Comparison of ENCODE assay signal across 9 mouse cellular contexts in genomic region chr9:74849195-74849978, GRCm38 (mm10). TPM values are rescaled to one million over a fixed set of nuclear protein-coding genes. Genes with fewer than 3 reads are reported as not detected.
DNase-seq lines count a peak whose midpoint lies in the region; ATAC-seq and TF ChIP-seq lines count a peak whose summit lies in the region.
"Had no signal": no experiment of that assay in that cellular context is flagged by ENCODE, and none has a peak within 500 bp of the region (broad histone marks: within the 10 kb centered on the region; RNA-seq: fewer than 3 reads in every experiment).

No protein-coding gene starts in this region.

- no peak overlapping the region for H3K27ac ChIP-seq in kidney, embryonic 15.5 days
- no peak overlapping the region for H3K27ac ChIP-seq in embryonic facial prominence, embryonic 13.5 days
- no peak overlapping the region for H3K27ac ChIP-seq in intestine, postnatal 0 days (ENCODE audit: low read depth, low read length)
- peak overlapping the region; percentile 67 for H3K27ac ChIP-seq in neural tube, embryonic 13.5 days (replicated peaks)

- peak overlapping the region; percentile 74 for H3K4me2 ChIP-seq in kidney, embryonic 15.5 days
- H3K4me2 ChIP-seq in embryonic facial prominence, embryonic 13.5 days: peak overlapping the region; percentile 64
- H3K4me2 ChIP-seq in intestine, postnatal 0 days (replicated peaks; ENCODE audit: low read depth): peak overlapping the region; percentile 72
- peak overlapping the region; percentile 60 for H3K4me2 ChIP-seq in neural tube, embryonic 13.5 days

- no peaks in the 10 kb centered on the region for H3K36me3 ChIP-seq in kidney, embryonic 15.5 days
- no peaks in the 10 kb centered on the region for H3K36me3 ChIP-seq in embryonic facial prominence, embryonic 13.5 days
- H3K36me3 ChIP-seq in intestine, postnatal 0 days (ENCODE audit: control insufficient read depth, insufficient read depth): no peaks in the 10 kb centered on the region
- no peaks in the 10 kb centered on the region for H3K36me3 ChIP-seq in neural tube, embryonic 13.5 days

- H3K4me3 ChIP-seq in kidney, embryonic 15.5 days (replicated peaks): peak overlapping the region; percentile 41
- peak overlapping the region; percentile 41 for H3K4me3 ChIP-seq in embryonic facial prominence, embryonic 13.5 days
- peak overlapping the region; percentile 44 for H3K4me3 ChIP-seq in intestine, postnatal 0 days (ENCODE audit: low read depth, low read length)
- H3K4me3 ChIP-seq in neural tube, embryonic 13.5 days: peak overlapping the region; percentile 39

- ATAC-seq in kidney, embryonic 15.5 days (replicated peaks; ENCODE audit: low FRiP score): no peak
- no peak for ATAC-seq in embryonic facial prominence, embryonic 13.5 days (ENCODE audit: insufficient number of reproducible peaks, insufficient read depth, low FRiP score, low TSS enrichment, low read depth)
- no peak for ATAC-seq in intestine, postnatal 0 days
- no peak for ATAC-seq in neural tube, embryonic 13.5 days (ENCODE audit: low read depth)

- intact Hi-C loops in left cerebral cortex, postnatal 25 days (cut with DNase I): loop anchor here (5.0 kb wide), 1 partner anchor 317 kb away; no protein-coding TSS in a partner anchor

- no peak for DNase-seq in kidney, postnatal 25 days
- no peak for DNase-seq in ovary, postnatal 10 days (ENCODE audit: low spot score)
- DNase-seq in right cerebral cortex, postnatal 25 days: no peak
- no peak for DNase-seq in left cerebral cortex, postnatal 25 days (ENCODE audit: low spot score in 2 of 2)
- DNase-seq: layer of hippocampus, adult 9-11 months had no signal

- no peak overlapping the region for H3K9ac ChIP-seq in kidney, embryonic 15.5 days
- H3K9ac ChIP-seq in embryonic facial prominence, embryonic 13.5 days: no peak overlapping the region
- H3K9ac ChIP-seq in intestine, postnatal 0 days (ENCODE audit: low read depth, low read length): no peak overlapping the region
- peak overlapping the region; percentile 62 for H3K9ac ChIP-seq in neural tube, embryonic 13.5 days

- no peaks in the 10 kb centered on the region for H3K9me3 ChIP-seq in kidney, embryonic 15.5 days (replicated peaks)
- H3K9me3 ChIP-seq in embryonic facial prominence, embryonic 13.5 days: no peaks in the 10 kb centered on the region
- H3K9me3 ChIP-seq in intestine, postnatal 0 days (ENCODE audit: control insufficient read depth): no peaks in the 10 kb centered on the region
- no peaks in the 10 kb centered on the region for H3K9me3 ChIP-seq in neural tube, embryonic 13.5 days

- WGBS in kidney, embryonic 15.5 days: under 1% methylated on average over 63 of the region's 63 CpGs
- WGBS in embryonic facial prominence, embryonic 13.5 days: under 1% methylated on average over 63 of the region's 63 CpGs
- 1% methylated on average over 63 of the region's 63 CpGs for WGBS in intestine, postnatal 0 days
- WGBS in neural tube, embryonic 13.5 days: under 1% methylated on average over 63 of the region's 63 CpGs

- H3K27me3 ChIP-seq in kidney, embryonic 15.5 days: peaks cover 99% of the 10 kb centered on the region
- peaks cover 100% of the 10 kb centered on the region for H3K27me3 ChIP-seq in embryonic facial prominence, embryonic 13.5 days
- H3K27me3 ChIP-seq in intestine, postnatal 0 days (replicated peaks; ENCODE audit: control insufficient read depth, insufficient read depth, low read length): peaks cover 84% of the 10 kb centered on the region
- H3K27me3 ChIP-seq in neural tube, embryonic 13.5 days: peaks cover 94% of the 10 kb centered on the region

- H3K4me1 ChIP-seq in kidney, embryonic 15.5 days: peaks cover 23% of the 10 kb centered on the region
- peaks cover 12% of the 10 kb centered on the region for H3K4me1 ChIP-seq in embryonic facial prominence, embryonic 13.5 days
- 0 out of 2 replicates have a peak, but pooled peaks cover 2% of the 10 kb centered on the region for H3K4me1 ChIP-seq in intestine, postnatal 0 days (replicated peaks; ENCODE audit: control insufficient read depth, insufficient read depth, low read length)
- peaks cover 22% of the 10 kb centered on the region for H3K4me1 ChIP-seq in neural tube, embryonic 13.5 days (replicated peaks)

- TF ChIP-seq CTCF in intestine, postnatal 0 days (IDR thresholded peaks at IDR 0.05; ENCODE audit: low read depth): no peak

RNA-seq across cellular contexts. Expression of gene Onecut1, which starts 12.3 kb away (rescaled TPM):
- polyA plus RNA-seq in kidney, embryonic 15.5 days (2015; fragmentation: Nextera tagmentation; extraction: Ambion mirVana): 0.10 and 0.13 TPM in 2 replicates
- polyA plus RNA-seq in embryonic facial prominence, embryonic 13.5 days (2015; fragmentation: Nextera tagmentation; extraction: Ambion mirVana): not detected in 2 replicates
- polyA plus RNA-seq in intestine, postnatal 0 days (2015; fragmentation: Nextera tagmentation; extraction: Ambion mirVana): 0.07 TPM in 1 of 2 replicates, not detected in the other
- 6.6 and 7.8 TPM in 2 replicates for polyA plus RNA-seq in neural tube, embryonic 13.5 days (2015; fragmentation: Nextera tagmentation; extraction: Ambion mirVana)
- total RNA-seq in left cerebral cortex, postnatal 25 days (2021): under 1 TPM; 0.14 to 0.27 TPM
